Mouse (Mus musculus): ENCODE data around the gene Olfr57. TPM values are rescaled to one million over a fixed set of nuclear protein-coding genes. Genes with fewer than 3 reads are reported as not detected.
"Not testable (repeated sequence)": the region's sequence is repeated elsewhere in the genome, so short reads cannot be mapped to it uniquely, and the experiment has no call there.

The Olfr57 gene
- not detected for total RNA-seq (2021)
- long read RNA-seq: 0 reads

DNA sequence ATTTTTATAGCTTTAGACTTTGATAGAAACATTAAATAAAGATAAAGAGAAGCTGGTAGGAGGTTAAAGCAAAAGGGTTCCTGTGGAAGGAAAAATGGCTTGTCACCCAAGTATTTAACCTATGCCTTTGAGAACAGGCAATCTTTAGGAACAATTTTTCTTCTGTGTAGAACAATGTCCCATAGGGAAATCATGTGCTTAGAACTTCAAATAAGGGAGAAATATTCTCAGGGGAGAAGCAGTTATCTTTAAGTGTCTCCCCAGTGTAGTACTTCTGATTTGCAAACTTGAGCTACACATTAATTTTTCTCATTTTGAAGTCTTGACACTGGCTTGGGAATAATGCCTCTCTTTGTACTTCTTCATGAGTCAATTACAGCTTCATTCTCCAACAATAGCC, at the start of gene Olfr57:
Olfr57 (plus strand) TSS at position 301 of the 400 bp plus-strand sequence.
- no peak for DNase-seq (ENCODE audit: low spot score in 2 of 2)

DNA sequence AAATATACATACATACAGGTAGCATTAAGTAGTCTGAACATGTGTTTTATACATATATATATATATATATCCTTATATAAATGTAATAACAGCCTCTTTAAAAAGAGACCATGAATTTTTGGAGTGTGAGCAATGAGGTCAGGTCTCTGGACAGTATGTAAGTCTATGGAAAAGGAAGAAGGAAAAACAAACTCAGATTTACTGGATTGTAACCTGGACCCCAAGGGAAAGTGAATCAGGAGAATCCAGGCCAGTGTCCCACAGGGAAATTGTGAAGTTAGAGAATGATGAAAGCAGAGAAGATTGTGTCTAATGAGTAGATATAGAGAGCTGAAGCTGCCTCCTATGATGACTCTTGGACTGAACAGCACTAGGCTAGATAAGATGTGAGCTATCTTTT, 47.8 kb upstream of the Olfr57 start, which contains the start of gene Olfr1352:
Olfr1352 (plus strand) TSS at position 301 of the 400 bp plus-strand sequence.
- DNase-seq (ENCODE audit: low spot score in 2 of 2): no peak

DNA sequence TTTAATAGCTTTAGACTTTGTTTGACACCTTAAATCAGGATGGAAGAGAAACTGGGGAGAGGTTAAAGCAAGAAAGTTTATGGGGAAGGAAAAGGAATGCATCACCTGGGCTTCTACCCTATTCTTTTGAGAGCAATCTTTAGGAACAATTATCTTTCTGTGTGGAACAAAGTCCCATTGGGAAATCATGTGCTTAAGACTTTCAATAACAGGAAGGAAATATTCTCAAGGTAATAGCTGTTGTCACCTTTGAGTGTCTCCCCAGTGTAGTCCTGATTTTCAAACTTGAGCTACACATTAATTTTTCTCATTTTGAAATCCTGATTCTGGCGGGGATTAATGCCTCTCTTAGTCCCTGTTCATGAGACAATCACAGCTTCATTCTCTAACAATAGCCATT, 16.4 kb upstream of the Olfr57 start, which contains the start of gene Olfr1351:
Olfr1351 (plus strand) TSS at position 301 of the 400 bp plus-strand sequence.
- DNase-seq (ENCODE audit: low spot score in 2 of 2): no peak

DNA sequence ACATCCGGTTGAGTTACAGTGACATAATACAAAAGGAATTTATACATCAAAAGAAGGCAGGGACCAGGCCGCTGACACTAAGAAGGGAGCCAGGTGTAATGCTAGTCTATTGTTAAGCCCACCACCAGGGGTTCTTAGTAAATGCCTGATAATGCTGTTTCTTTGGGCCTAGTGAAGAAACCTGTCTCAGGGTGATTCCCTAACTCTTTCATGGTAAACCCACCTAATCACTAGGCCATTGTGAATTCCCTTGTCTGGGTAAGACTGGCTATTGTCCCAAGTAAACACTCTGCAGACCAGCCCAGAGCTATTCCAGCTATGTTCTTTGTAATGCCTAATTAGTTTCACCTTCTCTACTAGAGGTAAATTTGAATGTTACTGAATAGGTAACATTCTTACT, 13.9 kb downstream of the Olfr57 start:
- DNase-seq (ENCODE audit: low spot score in 2 of 2): not testable (repeated sequence)

DNA sequence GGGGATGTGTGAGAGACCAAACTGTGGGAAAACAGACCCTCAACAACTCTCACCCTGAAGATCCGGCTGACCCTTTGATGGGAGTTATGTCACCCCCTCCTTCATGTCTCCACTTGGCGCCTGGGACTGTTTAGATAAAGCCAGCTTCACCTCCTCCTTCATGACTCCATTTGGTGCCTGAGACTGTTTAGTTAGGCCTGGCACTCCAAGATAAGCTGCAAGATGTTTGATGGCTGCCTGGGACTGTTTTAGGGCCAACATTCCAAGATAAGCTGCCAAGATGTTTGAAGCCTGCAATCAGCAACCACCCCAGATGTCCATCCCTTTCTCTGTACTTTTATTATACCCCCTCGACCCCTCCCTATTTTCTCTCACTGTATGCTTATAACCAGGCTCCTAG, 28.8 kb downstream of the Olfr57 start:
- DNase-seq (ENCODE audit: low spot score in 2 of 2): not testable (repeated sequence)

Other genes starting within 250 kb of the Olfr57 start
- gene Slc1a6, start 248.2 kb upstream of the Olfr57 start, total RNA-seq (2021): 10 to 100 TPM; 11.0 to 13.7 TPM
- not detected for gene Olfr1356, start 176.6 kb upstream of the Olfr57 start, total RNA-seq (2021)
- gene Olfr1355, start 153.2 kb upstream of the Olfr57 start, total RNA-seq (2021): not detected
- gene Olfr1354, start 115.6 kb upstream of the Olfr57 start, total RNA-seq (2021): not detected
- gene Olfr8, start 78.1 kb upstream of the Olfr57 start, total RNA-seq (2021): not detected
- gene Olfr1353, start 65.4 kb upstream of the Olfr57 start, total RNA-seq (2021): not detected
- gene Olfr1352, start 47.7 kb upstream of the Olfr57 start, total RNA-seq (2021): not detected
- not detected for gene Olfr1351, start 16.3 kb upstream of the Olfr57 start, total RNA-seq (2021)
- gene 2610008E11Rik, start 68.9 kb downstream of the Olfr57 start, total RNA-seq (2021): 10 to 100 TPM; 19.3 to 20.0 TPM
- gene Vmn2r80, start 120.0 kb downstream of the Olfr57 start, total RNA-seq (2021): not detected
- gene Vmn2r81, start 219.0 kb downstream of the Olfr57 start, total RNA-seq (2021): not detected